Mouse (Mus musculus): ENCODE data around the gene Zp2. TPM values are rescaled to one million over a fixed set of nuclear protein-coding genes. Genes with fewer than 3 reads are reported as not detected.

The Zp2 gene
- not detected in 2 replicates for polyA plus RNA-seq (2012; ENCODE audit: insufficient read depth, low replicate concordance)

- no peak within 1 kb of the TSS for H3K4me3 ChIP-seq (replicated peaks)
- no peaks in the 10 kb centered on the region for H3K36me3 ChIP-seq (replicated peaks; ENCODE audit: low read length)
- H3K4me1 ChIP-seq, result no peaks in the 10 kb centered on the region
- H3K27me3 ChIP-seq (replicated peaks), result peaks cover 6% of the 10 kb centered on the region
- no peaks in the 10 kb centered on the region for H3K9me3 ChIP-seq
- TF ChIP-seq FLI1 (IDR thresholded peaks at IDR 0.05; ENCODE audit: low read length), result no peak
- TF ChIP-seq GATA1 (IDR thresholded peaks at IDR 0.05; ENCODE audit: borderline replicate concordance, low read length), result no peak
These were observed at the start of gene Zp2 for GRCm38 (mm10) chr7:120145191-120145590. Gene Zp2, minus strand, starts transcription at chr7:120145291.

GRCm38 (mm10) chr7:120192816-120193215 lies 47.7 kb upstream of the Zp2 start:
- Histone ChIP-seq H3K4me1 (no peaks in the 10 kb centered on the region), H3K9me3 (no peaks in the 10 kb centered on the region), H3K36me3 (replicated peaks; ENCODE audit: low read length) (no peaks in the 10 kb centered on the region), H3K4me3 (replicated peaks) (no peak overlapping the region), H3K27me3 (replicated peaks) (no peaks in the 10 kb centered on the region)
- TF ChIP-seq GATA1 (IDR thresholded peaks at IDR 0.05; ENCODE audit: borderline replicate concordance, low read length) (no peak), FLI1 (IDR thresholded peaks at IDR 0.05; ENCODE audit: low read length) (no peak)

- no peaks in the 10 kb centered on the region for H3K4me1 ChIP-seq
- no peaks in the 10 kb centered on the region for H3K9me3 ChIP-seq
- H3K4me3 ChIP-seq (replicated peaks), result no peak overlapping the region
- no peaks in the 10 kb centered on the region for H3K36me3 ChIP-seq (replicated peaks; ENCODE audit: low read length)
- no peak for TF ChIP-seq GATA1 (IDR thresholded peaks at IDR 0.05; ENCODE audit: borderline replicate concordance, low read length)
- TF ChIP-seq FLI1 (IDR thresholded peaks at IDR 0.05; ENCODE audit: low read length), result no peak
- H3K27me3 ChIP-seq (replicated peaks), result no peaks in the 10 kb centered on the region
These were observed 47.1 kb upstream of the Zp2 start for GRCm38 (mm10) chr7:120192207-120192606.

GRCm38 (mm10) chr7:120190150-120190665 lies 45.1 kb upstream of the Zp2 start:
- Histone ChIP-seq H3K27me3 (replicated peaks) (no peaks in the 10 kb centered on the region), H3K36me3 (replicated peaks; ENCODE audit: low read length) (no peaks in the 10 kb centered on the region)
- TF ChIP-seq FLI1 (IDR thresholded peaks at IDR 0.05; ENCODE audit: low read length), result no peak

GRCm38 (mm10) chr7:120189369-120190149 lies 44.5 kb upstream of the Zp2 start:
- Histone ChIP-seq H3K9me3 (no peaks in the 10 kb centered on the region), H3K4me1 (no peaks in the 10 kb centered on the region), H3K27me3 (replicated peaks) (no peaks in the 10 kb centered on the region), H3K4me3 (replicated peaks) (no peak overlapping the region), H3K36me3 (replicated peaks; ENCODE audit: low read length) (no peaks in the 10 kb centered on the region)
- TF ChIP-seq FLI1 (IDR thresholded peaks at IDR 0.05; ENCODE audit: low read length) (no peak), GATA1 (IDR thresholded peaks at IDR 0.05; ENCODE audit: borderline replicate concordance, low read length) (no peak)

More at GRCm38 (mm10) chr7:120190150-120190665, 45.1 kb upstream of the Zp2 start:
- Histone ChIP-seq H3K9me3 (no peaks in the 10 kb centered on the region), H3K4me1 (no peaks in the 10 kb centered on the region), H3K4me3 (replicated peaks) (no peak overlapping the region)

- H3K9me3 ChIP-seq, result no peaks in the 10 kb centered on the region
- no peaks in the 10 kb centered on the region for H3K27me3 ChIP-seq (replicated peaks)
- H3K36me3 ChIP-seq (replicated peaks; ENCODE audit: low read length), result no peaks in the 10 kb centered on the region
- no peaks in the 10 kb centered on the region for H3K4me1 ChIP-seq
- H3K4me3 ChIP-seq (replicated peaks), result no peak overlapping the region
- TF ChIP-seq FLI1 (IDR thresholded peaks at IDR 0.05; ENCODE audit: low read length), result no peak
- TF ChIP-seq GATA1 (IDR thresholded peaks at IDR 0.05; ENCODE audit: borderline replicate concordance, low read length), result no peak
These were observed 43.9 kb upstream of the Zp2 start for GRCm38 (mm10) chr7:120188946-120189345.

GRCm38 (mm10) chr7:120182891-120183290 lies 37.8 kb upstream of the Zp2 start:
- Histone ChIP-seq H3K4me3 (replicated peaks) (no peak overlapping the region), H3K36me3 (replicated peaks; ENCODE audit: low read length) (no peaks in the 10 kb centered on the region), H3K4me1 (no peaks in the 10 kb centered on the region), H3K27me3 (replicated peaks) (no peaks in the 10 kb centered on the region), H3K9me3 (peaks cover 4% of the 10 kb centered on the region; the same call in 1 of the 2 replicates)
- TF ChIP-seq FLI1 (IDR thresholded peaks at IDR 0.05; ENCODE audit: low read length) (no peak), GATA1 (IDR thresholded peaks at IDR 0.05; ENCODE audit: borderline replicate concordance, low read length) (no peak)

- H3K4me1 ChIP-seq, result no peaks in the 10 kb centered on the region
- no peaks in the 10 kb centered on the region for H3K36me3 ChIP-seq (replicated peaks; ENCODE audit: low read length)
- no peak for TF ChIP-seq FLI1 (IDR thresholded peaks at IDR 0.05; ENCODE audit: low read length)
- peaks cover 4% of the 10 kb centered on the region; the same call in 1 of the 2 replicates for H3K9me3 ChIP-seq
- H3K4me3 ChIP-seq (replicated peaks), result no peak overlapping the region
- no peaks in the 10 kb centered on the region for H3K27me3 ChIP-seq (replicated peaks)
These were observed 36.5 kb upstream of the Zp2 start for GRCm38 (mm10) chr7:120181401-120182230.

GRCm38 (mm10) chr7:120180547-120180946 lies 35.5 kb upstream of the Zp2 start:
- TF ChIP-seq GATA1 (IDR thresholded peaks at IDR 0.05; ENCODE audit: borderline replicate concordance, low read length) (no peak), FLI1 (IDR thresholded peaks at IDR 0.05; ENCODE audit: low read length) (no peak)

GRCm38 (mm10) chr7:120178935-120179334 lies 33.8 kb upstream of the Zp2 start:
- no peak overlapping the region for H3K4me3 ChIP-seq (replicated peaks)
- no peaks in the 10 kb centered on the region for H3K36me3 ChIP-seq (replicated peaks; ENCODE audit: low read length)
- no peaks in the 10 kb centered on the region for H3K27me3 ChIP-seq (replicated peaks)
- no peaks in the 10 kb centered on the region for H3K4me1 ChIP-seq
- peaks cover 4% of the 10 kb centered on the region; the same call in 1 of the 2 replicates for H3K9me3 ChIP-seq
- TF ChIP-seq GATA1 (IDR thresholded peaks at IDR 0.05; ENCODE audit: borderline replicate concordance, low read length) (no peak), FLI1 (IDR thresholded peaks at IDR 0.05; ENCODE audit: low read length) (no peak)

More at GRCm38 (mm10) chr7:120180547-120180946, 35.5 kb upstream of the Zp2 start:
- H3K4me3 ChIP-seq (replicated peaks), result no peak overlapping the region
- H3K9me3 ChIP-seq, result peaks cover 4% of the 10 kb centered on the region; the same call in 1 of the 2 replicates
- H3K4me1 ChIP-seq, result no peaks in the 10 kb centered on the region
- no peaks in the 10 kb centered on the region for H3K27me3 ChIP-seq (replicated peaks)
- no peaks in the 10 kb centered on the region for H3K36me3 ChIP-seq (replicated peaks; ENCODE audit: low read length)
